Mouse (Mus musculus): Measurements from ENCODE around the gene Sema4a.
A peak's percentile ranks its signal among the peaks of the same experiment; 100 is the strongest.

Sema4a gene

DNA sequence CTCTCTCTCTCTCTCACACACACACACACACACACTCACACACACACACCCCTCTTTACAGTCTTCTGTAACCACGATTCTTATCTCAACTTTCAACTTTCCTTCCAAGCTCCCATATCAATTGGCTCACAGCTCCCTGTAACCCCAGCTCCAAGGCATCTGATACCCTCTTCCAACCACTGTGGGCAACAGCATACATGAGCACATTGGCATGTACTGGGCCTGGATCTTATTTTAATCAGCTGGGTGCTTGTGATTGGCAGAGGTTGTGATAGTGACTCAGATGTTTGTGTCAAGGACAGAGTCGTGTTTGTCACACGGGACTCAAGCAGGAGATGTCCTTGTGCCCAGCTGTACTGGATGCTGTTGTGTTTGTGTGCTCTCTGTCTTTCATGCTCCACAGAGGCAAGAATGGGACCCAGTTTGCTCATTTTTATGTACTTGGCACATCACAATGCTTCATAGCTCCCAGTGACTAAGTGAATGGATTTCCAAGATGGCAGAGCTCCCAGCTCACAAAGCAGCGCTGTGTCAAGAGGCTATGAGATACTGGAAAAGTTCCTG is 33.6 kb downstream of the Sema4a start:
- no peak for DNase-seq (ENCODE audit: low spot score)

DNA sequence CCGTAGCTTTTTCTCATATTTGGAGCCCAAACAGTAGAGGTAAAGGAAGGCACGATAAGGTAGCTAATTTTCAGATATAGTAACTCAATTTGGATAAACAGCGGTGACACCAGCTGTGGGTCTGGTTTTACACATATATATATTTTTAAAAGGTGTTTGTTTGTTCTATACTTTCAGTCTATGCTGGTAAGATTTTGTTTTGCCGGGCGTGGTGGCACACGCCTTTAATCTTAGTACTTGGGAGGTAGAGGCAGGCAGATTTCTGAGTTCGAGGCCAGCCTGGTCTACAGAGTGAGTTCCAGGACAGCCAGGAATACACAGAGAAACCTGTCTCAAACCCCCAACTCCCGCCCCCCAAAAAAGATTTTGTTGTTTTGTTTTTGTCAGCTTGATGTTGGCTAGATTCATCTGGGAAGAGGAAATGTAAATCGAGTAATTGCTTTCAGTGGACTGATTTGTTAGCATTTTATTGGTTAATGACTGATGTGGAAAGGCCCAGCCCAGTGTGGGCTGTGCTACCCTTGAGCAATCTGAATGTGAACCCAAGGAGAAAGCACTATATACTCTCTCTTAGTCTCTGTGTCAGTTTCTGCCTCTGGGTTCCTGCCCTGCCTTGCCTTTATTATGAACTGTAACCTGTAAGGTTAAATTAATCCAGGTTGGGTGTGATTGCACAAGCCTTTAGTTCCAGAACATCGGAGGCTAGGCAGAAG is 35.1 kb downstream of the Sema4a start:
- no peak for DNase-seq (ENCODE audit: low spot score)

DNA sequence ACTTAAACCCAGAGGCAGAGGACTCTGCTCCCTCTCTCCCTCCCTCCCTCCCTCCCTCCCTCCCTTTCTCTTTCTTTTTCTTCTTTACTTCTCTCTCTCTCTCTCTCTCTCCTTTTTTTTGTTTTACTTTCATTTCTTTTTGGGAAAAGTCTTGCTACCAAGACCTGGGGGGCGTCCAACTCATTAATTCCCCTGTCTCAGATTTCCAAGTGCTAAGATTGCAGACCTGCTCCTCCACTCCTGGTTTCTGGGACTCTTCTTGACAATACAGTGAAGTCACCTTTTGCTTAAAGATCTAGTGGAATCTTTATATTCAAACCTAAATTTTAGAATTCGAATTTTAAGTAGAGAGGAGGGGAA is 35.7 kb downstream of the Sema4a start:
- DNase-seq (ENCODE audit: low spot score): no peak

DNA sequence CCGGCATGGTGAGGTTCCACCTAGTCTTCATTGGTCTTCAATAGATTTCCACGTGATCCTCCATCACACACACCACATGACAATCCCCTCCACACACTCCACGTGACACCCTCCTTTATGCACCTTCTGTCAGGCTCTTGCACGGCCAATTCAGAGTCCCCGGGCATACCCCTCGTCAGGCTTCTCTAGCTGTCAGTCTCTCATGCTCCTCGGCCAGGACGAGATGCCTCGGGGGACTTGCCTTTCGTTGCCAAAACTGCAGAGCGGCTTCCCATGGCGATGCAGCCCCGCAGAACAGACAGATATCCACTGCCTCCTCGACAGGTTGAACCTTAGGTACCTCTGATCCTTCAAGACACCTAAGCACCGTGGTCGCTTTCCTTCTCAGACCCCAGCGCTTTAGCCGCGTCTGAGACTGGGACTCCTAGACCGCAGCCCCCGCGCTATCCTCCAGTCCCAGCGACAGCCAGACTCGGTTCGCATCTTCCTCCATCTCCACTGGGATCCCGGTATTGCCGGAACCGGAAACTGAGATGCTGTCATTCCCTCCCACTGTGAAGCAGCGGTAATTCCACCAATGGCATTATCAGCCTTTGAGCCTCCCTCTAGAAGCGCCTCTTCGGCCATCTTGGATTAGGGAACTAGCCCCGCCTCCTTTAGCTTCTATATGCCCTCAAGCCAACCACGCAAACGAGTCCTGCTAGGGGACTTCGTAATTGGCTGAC is 36.2 kb downstream of the Sema4a start, which contains the start of gene Slc25a44:
Gene Slc25a44 (minus strand): TSS at position 535 of the 725 bp plus-strand sequence.
- DNase-seq (ENCODE audit: low spot score): peak; percentile 90

DNA sequence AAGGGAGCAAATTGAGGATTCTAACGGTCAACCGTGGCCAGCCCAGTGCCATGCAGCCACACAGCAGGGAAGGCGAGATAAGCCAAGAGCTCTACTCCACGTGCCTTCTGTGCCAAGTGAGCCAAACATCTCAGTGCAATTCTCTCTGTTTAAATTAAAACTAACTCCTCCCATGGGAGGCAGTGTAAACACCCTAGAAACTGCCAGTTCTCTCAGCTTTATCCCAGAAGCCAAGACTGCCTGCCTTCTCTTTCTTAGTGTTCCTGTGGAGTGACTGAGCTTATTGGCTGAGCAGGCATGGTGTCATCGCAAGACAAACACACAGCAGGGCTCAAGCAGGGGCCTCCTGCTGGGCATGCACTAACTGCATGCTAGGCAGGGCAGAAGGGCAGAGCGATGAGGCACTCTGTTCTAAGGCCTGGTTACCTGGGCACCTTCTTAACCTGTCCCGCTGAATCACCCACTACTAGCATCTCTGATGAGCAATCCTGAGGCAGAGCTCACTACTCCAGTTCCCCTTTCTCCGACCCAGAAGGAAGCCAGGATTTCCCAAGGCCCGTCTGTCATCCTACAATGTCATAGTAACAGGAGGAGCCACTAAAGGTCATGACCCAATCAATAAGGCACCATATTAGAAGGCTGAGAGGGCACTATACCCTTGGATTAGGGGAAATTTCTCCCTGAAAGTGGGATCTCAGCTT is 38.8 kb downstream of the Sema4a start:
- no peak for DNase-seq (ENCODE audit: low spot score)

DNA sequence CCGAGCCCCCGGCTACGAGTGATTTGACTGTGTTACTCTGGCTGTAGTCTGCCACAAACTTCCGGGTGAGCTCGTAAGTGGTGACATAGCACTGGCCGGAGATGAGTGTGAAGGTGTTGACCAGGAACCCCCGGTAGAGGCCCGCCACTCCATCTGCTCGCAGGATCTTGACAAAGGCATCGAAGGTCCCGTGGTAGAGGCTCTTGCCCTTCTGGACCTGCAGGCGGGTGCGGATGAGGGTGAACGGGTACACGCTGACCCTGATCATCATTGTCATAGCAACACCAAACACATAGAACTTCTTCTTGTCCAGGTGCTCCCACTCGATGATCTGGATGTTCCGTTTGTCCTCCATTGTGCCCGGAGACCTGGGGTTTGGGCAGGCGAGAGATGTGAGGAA is 40.2 kb downstream of the Sema4a start:
- no peak for DNase-seq (ENCODE audit: low spot score)

DNA sequence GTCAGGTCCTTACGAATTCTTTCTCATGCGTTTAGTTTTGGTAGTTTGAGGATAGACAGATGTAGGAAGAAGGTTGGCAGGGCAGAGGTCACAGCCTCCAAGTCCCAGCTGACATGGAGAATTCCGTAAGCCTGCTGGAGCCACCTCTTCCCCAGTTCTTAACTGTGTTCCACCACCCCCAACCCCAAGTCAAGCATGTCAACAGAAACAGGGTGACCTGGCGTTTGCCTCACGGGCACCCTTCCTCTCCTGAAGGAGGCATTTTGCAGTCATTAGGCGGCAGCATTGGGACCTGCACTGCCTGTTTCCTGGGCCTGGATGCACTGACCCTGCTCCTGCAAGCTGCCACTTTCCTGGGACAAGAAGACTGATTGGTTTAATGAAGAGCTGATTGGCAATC is 43.0 kb downstream of the Sema4a start:
- no peak for DNase-seq (ENCODE audit: low spot score)

DNA sequence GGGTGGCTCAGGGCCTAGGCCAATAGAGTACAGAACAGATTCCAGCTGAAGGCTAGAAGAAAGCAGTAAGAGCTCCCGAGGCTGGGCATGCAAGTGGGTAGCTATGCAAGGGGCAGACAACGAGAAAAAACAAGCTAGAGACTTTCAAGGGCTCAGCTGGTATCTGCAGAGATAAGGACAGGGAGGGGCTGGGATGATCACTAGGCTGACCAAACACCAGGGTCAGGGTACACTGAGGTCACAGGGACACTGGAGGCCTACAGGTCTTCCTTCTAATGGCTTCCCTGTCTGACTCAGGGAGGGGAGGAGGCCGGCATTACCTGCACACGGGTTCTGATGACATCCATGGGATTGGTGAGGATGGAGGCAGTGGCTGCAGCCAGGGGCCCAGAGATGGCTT is 45.3 kb downstream of the Sema4a start:
- no peak for DNase-seq (ENCODE audit: low spot score)

DNA sequence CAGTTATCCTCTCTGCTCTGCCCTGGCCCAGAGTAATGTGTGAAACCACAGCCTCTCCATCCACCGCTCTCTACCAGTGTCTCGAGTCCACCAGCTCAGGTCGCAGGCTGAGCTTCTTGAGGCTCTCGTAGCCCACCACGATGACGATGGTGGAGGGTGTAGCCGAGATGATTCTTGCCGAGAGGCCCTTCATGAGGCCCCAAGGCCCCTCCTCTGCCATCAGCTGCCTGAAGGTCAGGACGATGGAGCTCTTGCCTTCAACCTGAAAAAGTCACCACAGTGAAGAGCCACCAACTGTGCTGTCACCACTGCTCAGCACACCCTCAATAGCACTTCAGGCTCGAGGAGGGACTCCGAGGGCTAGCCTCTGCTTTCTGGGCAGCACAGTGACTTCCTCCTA is 48.3 kb downstream of the Sema4a start:
- DNase-seq (ENCODE audit: low spot score): no peak

DNA sequence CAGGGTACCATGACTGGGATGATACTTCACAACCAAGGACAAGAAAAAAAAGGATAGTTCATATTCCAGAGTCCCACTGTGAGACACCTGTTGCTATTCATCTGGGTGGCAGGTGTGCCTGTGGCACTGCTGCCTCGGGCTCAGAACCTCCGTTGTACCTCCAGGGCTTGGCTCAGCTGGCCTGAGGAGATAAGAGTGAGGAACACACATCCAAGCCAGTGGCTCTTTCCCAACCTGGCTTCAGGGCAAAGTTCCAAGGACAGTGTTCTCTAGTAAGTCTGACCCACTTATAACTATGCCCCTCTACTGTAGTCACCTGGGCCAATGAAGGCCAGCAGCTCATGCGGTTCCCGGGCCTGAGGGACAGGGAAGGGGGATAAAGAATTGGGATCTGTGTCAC is 49.3 kb downstream of the Sema4a start:
- no peak for DNase-seq (ENCODE audit: low spot score)

DNA sequence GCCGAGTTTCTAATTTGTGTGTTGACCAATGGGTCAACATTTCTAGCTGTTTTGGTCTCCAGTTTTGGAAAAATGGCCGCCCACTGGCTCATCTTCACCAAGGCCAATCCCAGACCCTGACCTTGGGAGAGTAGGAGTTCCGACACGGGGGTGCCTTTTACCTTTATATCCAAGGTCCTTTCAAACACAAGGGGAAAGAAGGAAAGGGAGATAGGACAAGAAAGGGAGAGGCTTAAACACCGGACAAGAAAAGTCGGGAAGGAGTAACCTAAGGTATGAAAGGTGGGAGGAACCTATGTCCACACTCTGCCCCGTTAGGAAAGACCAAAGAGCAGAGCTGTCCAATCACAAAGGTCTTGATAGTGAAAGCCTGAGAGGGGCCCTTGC is 50.3 kb downstream of the Sema4a start:
- no peak for DNase-seq (ENCODE audit: low spot score)

DNA sequence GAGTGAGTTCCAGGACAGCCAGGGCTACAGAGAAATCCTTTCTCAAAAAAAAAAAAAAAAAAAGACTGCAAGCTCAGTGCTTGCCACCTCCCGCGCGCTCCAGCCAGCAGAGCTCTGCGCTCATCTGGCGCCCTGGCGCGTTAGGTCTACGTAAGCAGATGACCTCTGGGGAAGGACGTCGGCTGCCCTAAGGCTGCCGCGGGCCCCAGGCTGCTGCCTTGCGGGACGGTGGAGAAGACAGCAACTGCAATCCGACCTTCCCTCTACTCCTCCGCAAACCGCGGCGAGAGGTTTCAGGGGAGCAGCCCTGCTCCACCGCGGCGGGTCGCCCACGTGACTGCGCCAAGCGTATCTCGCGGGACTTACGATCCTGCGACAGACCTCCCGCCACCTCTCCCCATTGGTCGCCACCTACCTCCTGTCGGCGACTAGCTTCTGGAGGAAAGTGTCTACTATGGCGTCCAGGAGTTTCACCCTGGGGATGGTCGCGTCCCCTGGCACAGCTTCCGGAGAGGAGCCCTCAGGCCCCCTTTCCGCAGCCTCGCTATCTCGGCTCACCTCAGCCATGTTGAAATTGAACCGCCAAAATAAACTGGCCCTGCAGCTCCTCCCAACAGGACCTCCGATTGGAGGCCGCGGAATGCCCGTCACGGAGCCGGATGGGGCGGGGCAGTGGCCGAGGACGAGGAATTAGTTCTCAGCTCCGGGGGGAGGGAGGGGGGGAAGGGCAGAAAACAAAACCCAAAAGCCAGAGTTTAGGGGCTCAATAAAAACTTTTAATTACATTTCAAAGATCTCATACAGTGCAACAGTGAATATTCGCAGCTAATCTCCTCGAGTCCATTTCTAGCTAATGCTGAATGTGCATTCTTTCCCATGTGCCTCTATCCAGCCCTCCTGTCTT is 51.0 kb downstream of the Sema4a start, which contains the start of gene Pmf1:
Gene Pmf1 (minus strand): TSS at position 591 of the 904 bp plus-strand sequence.
- DNase-seq (ENCODE audit: low spot score): peak; percentile 80

DNA sequence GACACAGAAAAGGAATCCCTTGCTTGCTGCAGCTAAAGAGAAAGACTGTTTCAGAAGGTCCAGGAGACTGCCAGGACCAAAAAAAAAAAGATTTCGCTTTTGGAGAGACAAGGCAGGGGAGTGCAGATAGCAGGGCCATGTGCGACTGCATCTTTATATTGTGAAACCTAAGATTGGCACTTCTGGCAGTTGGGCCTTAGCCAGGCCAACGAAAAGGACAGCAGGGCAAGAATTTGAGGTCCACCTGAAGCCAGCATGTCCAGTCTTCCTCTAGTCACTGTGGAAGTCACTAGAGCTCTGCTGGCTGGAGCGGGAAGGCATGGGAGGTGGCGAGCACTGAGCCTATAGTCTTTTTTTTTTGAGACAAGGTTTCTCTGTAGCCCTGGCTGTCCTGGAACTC is 52.0 kb downstream of the Sema4a start:
- no peak for DNase-seq (ENCODE audit: low spot score)

DNA sequence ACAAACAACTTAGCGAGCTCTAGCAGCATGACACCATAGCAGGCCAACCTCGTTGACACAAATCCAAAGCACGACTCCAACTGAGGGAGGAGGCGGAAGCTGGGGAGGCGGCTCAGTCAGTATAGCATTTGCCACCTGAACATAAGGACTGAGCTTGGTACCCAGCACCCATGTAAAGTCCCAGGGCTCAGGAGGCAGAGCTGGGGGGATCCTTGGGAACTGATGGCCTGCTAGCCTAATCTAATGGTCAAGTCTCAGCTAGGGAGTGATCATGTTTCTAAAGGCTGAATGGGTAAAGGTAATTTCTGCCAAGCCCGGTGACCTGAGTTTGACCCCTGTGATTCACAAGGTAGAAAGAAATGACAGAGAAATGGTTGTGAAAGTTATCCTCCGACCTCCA is 53.5 kb downstream of the Sema4a start:
- no peak for DNase-seq (ENCODE audit: low spot score)

DNA sequence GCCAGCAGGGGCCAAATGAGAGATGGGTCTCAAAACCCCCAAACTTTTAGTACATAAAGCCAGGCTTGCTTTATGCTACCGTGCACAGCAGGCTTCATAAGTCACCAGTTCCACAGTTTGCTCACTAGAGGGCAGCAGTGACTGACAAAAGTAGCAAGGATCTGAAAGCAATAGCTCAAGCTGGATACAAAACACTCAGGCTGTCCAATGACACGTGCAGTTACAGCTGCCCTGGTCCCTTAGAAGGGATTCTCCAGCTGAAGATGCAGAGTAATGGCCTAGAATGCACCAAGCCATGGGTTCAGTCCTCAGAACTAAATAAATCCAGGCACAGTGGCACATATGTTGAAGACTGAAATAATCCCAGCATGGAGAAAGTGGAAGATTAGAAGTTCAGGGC is 53.9 kb downstream of the Sema4a start:
- DNase-seq (ENCODE audit: low spot score): peak; percentile 51

DNA sequence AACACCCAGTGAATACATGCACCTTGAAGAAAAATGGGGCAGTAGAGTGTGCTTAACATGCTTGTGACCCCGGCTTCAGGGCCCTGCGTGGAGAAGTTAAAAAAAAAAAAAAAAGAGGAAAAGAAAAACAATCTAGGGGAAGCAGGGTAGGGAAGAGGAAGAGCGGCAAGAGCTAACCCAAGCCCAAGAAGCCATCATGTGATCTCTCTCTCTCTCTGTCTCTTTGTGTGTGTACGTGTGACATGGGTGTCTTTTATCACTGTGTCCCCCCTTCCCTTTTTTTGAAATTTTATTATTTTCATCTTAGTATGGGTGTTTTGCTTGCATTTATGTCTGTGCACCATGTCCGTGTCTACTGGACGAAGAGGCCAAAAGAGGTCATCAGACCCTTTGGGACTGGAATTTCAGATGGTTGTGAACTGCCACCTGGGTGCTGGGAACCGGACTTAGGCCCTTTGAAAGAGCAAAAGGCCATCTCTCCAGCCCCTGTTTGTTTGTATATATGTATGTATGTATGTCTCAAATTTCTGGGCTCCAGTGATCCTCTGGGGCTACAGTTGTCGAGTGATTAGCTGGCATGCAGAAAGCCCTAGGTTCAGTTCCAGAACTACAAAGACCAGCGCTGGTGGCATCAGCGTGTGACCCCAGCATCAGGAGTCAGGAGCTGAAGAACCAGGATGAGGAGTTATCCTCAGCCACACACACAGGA is 57.3 kb downstream of the Sema4a start:
- no peak for DNase-seq (ENCODE audit: low spot score)

DNA sequence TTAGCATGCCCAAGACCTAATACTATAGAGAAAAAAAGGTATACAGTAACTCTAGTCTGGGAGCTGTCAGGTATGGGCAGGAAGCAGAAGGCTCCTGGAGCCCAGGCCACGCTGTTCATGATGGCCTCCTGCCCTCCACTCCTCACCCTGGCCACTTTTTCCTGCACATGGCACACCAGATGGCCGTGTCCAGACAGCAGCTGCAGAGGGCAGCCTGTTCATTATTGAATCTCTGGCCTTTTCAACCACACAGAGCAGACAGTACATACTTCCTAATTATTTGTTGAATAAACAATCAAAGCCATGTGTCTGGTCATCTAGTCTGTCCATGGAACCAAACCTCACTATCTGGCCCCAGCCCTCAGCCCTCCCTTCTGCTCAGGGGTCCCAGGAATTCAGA is 62.3 kb downstream of the Sema4a start:
- DNase-seq (ENCODE audit: low spot score): no peak

DNA sequence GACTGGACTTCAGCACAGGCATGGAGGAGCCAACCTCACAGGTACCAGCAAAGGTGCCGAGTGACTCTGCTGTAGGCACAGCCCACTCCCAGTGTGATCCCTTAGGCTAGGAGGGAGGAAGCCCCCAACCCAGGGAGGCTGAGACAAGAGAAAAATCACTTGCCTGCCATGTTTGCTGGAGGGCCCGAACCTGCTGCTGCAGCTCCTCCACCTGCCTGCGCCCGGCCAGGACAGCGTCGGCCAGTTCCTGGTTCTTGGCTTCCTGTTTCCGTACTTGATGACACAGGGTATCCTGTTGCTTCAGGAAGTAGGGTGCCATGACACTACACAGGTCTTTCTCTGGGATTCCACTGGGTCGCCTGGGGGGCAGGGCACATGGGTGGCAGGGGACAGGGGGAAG is 65.2 kb downstream of the Sema4a start:
- DNase-seq (ENCODE audit: low spot score): no peak

DNA sequence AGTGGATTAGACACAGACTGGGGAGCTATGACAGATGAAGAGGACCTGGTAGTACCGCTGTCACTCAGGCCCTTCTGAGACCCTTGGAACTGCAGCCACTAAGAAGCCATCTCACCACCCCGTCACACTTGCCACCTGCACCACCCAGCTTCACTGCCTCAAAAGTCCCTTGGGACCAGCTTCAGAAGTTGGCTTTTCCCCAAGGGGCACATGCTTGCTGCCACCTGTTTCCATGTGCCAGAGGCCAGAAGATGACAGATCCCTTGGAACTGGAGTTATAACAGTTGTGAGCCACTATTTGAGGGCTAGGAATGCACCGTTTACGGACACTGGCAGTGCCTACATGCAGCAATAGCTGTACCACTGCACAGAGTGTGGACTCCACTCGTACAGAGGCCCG is 65.7 kb downstream of the Sema4a start:
- no peak for DNase-seq (ENCODE audit: low spot score)

DNA sequence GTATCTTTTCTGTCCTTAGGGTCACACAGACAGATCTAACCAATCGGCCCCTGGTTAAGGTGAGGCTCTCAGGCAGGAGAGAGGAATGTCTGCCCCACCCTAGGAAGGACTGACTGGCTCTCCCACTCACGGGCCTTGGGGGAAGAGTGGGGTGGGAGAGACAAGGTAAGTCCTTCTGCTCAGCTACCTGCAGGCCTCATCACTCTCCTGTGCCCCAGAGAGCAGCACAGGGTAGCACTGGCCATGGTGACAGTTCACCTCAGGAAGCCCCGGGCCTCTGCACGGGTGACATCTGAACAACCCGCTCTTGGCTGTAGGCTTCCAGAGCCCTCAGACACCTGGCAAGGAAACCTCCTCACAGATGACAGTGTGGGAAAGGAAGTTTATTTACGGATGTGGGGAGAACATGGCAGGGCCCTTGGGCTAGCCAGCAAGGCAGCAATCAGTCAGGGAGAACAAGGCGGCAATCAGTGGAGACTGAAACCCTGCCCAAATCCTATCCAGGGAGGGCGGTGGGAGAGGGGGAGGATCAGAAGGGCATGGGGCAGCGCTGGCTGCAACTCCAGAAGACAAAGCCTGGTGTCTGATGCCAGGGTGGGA is 67.1 kb downstream of the Sema4a start:
- DNase-seq (ENCODE audit: low spot score): no peak

Data from layer of hippocampus, adult 9-10 months (tissue).